Mouse (Mus musculus): Measurements from ENCODE around the gene Pgm2. TPM values are rescaled to one million over a fixed set of nuclear protein-coding genes. Genes with fewer than 3 reads are reported as not detected.

Pgm2 gene
- polyA plus RNA-seq, 1 experiment from 2014 or later, result 33.2 TPM

DNA sequence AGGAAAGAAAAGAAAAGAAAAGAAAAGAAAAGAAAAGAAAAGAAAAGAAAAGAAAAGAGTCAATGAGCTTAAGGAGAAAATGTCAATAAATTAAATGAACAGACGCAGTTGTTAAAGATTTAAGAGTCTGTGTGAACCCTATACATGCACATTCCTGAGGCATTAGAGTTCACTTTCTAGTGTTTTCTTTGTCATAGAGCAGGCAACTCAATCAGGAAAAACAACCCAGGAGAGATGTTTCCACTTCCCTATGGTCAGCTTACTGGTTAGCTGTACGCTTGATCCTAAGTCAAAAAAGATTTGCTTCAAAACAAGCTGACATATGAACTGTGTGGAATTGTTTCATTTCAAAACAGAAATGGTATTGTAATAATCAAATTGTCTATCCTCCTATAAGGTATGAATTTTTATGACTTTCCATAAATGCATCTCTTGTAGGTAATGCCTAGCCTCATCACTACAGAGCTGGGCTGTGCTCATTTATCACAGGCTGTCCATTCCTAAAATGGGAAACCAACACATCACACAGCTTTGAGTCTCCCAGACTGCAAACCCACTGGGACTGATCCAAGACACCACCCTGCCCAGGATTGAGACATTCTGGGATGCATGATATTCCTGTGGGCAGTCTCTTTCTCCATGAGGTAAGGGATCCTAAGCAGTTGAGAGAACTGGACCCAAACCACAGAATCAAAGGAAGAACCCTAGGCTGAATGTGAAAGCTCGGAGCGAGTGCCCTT lies 29.7 kb upstream of the Pgm2 start:
- no peak overlapping the region for H3K9ac ChIP-seq
- H3K27me3 ChIP-seq (replicated peaks), result no peaks in the 10 kb centered on the region
- H3K9me3 ChIP-seq, result no peaks in the 10 kb centered on the region
- H3K4me1 ChIP-seq, result no peaks in the 10 kb centered on the region
- H3K36me3 ChIP-seq, result no peaks in the 10 kb centered on the region
- ATAC-seq (ENCODE audit: insufficient read depth, low FRiP score, low read depth), result no peak
- 66% methylated on average over 4 of the region's 4 CpGs for WGBS
- H3K4me2 ChIP-seq, result no peak overlapping the region
- H3K4me3 ChIP-seq (replicated peaks), result no peak overlapping the region
- H3K27ac ChIP-seq, result no peak overlapping the region

- Histone ChIP-seq H3K4me3 (replicated peaks) (no peak overlapping the region), H3K36me3 (no peaks in the 10 kb centered on the region), H3K9me3 (no peaks in the 10 kb centered on the region), H3K9ac (no peak overlapping the region), H3K27ac (no peak overlapping the region), H3K27me3 (replicated peaks) (no peaks in the 10 kb centered on the region), H3K4me2 (no peak overlapping the region), H3K4me1 (no peaks in the 10 kb centered on the region)
- 65% methylated on average over 11 of the region's 11 CpGs for WGBS
- ATAC-seq (ENCODE audit: insufficient read depth, low FRiP score, low read depth), result no peak
Observed at GRCm38 (mm10) chr5:64063622-64064355, 29.0 kb upstream of the Pgm2 start.

DNA sequence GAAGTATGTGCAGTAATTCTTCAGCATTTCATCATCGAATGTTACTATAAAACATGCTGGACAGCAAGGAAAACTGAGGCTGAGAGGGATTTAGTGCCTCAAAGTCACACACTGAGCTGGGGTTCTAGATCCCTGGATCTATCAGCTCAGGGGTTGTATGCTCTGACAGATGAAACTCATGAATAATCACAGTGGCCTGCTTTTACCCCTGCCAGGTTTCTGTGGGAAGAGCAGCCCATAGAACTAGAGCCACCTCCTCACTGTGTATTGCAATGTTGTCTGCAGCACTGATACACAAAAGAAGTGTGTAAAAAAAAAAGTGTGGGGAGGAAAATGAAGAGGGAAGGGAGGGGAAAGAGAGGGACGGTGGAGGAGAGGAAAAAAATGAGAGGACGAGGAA lies 28.3 kb upstream of the Pgm2 start:
- Histone ChIP-seq H3K27me3 (replicated peaks) (no peaks in the 10 kb centered on the region), H3K27ac (no peak overlapping the region), H3K4me3 (replicated peaks) (no peak overlapping the region), H3K36me3 (no peaks in the 10 kb centered on the region), H3K4me1 (no peaks in the 10 kb centered on the region), H3K9me3 (no peaks in the 10 kb centered on the region), H3K9ac (no peak overlapping the region), H3K4me2 (no peak overlapping the region)
- no peak for ATAC-seq (ENCODE audit: insufficient read depth, low FRiP score, low read depth)
- 80% methylated on average over 3 of the region's 3 CpGs for WGBS

DNA sequence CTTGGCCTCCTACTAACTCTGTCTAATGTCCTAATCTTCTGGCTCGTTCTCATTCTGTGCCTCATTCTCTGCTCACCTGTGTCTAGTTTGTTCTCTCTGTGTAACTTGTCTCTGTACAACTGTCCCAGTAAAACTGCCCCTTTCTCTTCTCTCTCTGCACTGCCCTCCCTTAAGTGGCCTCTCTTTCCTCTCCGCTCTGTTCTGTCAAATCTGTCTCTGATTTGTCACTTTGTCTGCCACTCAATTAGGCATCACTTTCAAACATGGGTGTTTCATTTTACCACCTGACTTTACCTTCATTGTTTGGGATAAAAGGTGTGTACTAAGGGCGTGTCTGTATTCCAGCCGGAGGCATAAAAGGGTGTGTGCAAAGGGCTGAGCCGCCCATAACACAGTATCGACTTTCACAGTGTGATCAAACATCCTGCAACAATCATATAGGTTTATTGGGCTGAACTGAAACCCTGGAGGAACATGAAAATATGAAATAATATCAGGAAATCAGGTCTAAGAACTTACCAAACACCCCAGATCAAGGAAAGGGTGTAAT lies 27.2 kb upstream of the Pgm2 start:
- H3K4me2 ChIP-seq, result no peak overlapping the region
- H3K27me3 ChIP-seq (replicated peaks), result no peaks in the 10 kb centered on the region
- H3K36me3 ChIP-seq, result no peaks in the 10 kb centered on the region
- H3K4me1 ChIP-seq, result no peaks in the 10 kb centered on the region
- ATAC-seq (ENCODE audit: insufficient read depth, low FRiP score, low read depth), result peak; percentile 70; the same call in 1 of the 2 replicates
- no peak overlapping the region for H3K27ac ChIP-seq
- no peak overlapping the region for H3K4me3 ChIP-seq (replicated peaks)
- no peaks in the 10 kb centered on the region for H3K9me3 ChIP-seq
- 59% methylated on average over 6 of the region's 6 CpGs for WGBS
- no peak overlapping the region for H3K9ac ChIP-seq

- Histone ChIP-seq H3K4me3 (replicated peaks) (no peak overlapping the region), H3K27me3 (replicated peaks) (no peaks in the 10 kb centered on the region), H3K9me3 (no peaks in the 10 kb centered on the region), H3K4me2 (no peak overlapping the region), H3K9ac (no peak overlapping the region), H3K4me1 (no peaks in the 10 kb centered on the region), H3K27ac (no peak overlapping the region), H3K36me3 (no peaks in the 10 kb centered on the region)
- peak; percentile 28; the same call in 1 of the 2 replicates for ATAC-seq (ENCODE audit: insufficient read depth, low FRiP score, low read depth)
- WGBS, result 50% methylated on average over 2 of the region's 2 CpGs
Observed at GRCm38 (mm10) chr5:64066159-64066558, 26.6 kb upstream of the Pgm2 start.

- Histone ChIP-seq H3K4me3 (replicated peaks) (no peak overlapping the region), H3K9ac (no peak overlapping the region), H3K36me3 (no peaks in the 10 kb centered on the region), H3K27me3 (replicated peaks) (no peaks in the 10 kb centered on the region), H3K27ac (no peak overlapping the region), H3K9me3 (no peaks in the 10 kb centered on the region), H3K4me1 (no peaks in the 10 kb centered on the region), H3K4me2 (no peak overlapping the region)
- 88% methylated on average over 2 of the region's 2 CpGs for WGBS
- ATAC-seq (ENCODE audit: insufficient read depth, low FRiP score, low read depth), result no peak
Observed at GRCm38 (mm10) chr5:64067576-64067975, 25.2 kb upstream of the Pgm2 start.

GRCm38 (mm10) chr5:64070081-64070673 lies 22.6 kb upstream of the Pgm2 start:
- no peaks in the 10 kb centered on the region for H3K9me3 ChIP-seq
- H3K4me3 ChIP-seq (replicated peaks), result no peak overlapping the region
- 20% methylated on average over 4 of the region's 4 CpGs for WGBS
- H3K9ac ChIP-seq, result no peak overlapping the region
- no peaks in the 10 kb centered on the region for H3K36me3 ChIP-seq
- H3K4me2 ChIP-seq, result no peak overlapping the region
- no peaks in the 10 kb centered on the region for H3K27me3 ChIP-seq (replicated peaks)
- no peak overlapping the region for H3K27ac ChIP-seq
- no peaks in the 10 kb centered on the region for H3K4me1 ChIP-seq
- ATAC-seq (ENCODE audit: insufficient read depth, low FRiP score, low read depth), result no peak; the same call in 1 of the 2 replicates

GRCm38 (mm10) chr5:64070742-64071476 lies 21.8 kb upstream of the Pgm2 start:
- H3K4me2 ChIP-seq, result no peak overlapping the region
- no peaks in the 10 kb centered on the region for H3K4me1 ChIP-seq
- H3K36me3 ChIP-seq, result no peaks in the 10 kb centered on the region
- no peaks in the 10 kb centered on the region for H3K9me3 ChIP-seq
- H3K9ac ChIP-seq, result no peak overlapping the region
- H3K27me3 ChIP-seq (replicated peaks), result no peaks in the 10 kb centered on the region
- H3K4me3 ChIP-seq (replicated peaks), result no peak overlapping the region
- no peak for ATAC-seq (ENCODE audit: insufficient read depth, low FRiP score, low read depth)
- 56% methylated on average over 2 of the region's 2 CpGs for WGBS
- H3K27ac ChIP-seq, result no peak overlapping the region

DNA sequence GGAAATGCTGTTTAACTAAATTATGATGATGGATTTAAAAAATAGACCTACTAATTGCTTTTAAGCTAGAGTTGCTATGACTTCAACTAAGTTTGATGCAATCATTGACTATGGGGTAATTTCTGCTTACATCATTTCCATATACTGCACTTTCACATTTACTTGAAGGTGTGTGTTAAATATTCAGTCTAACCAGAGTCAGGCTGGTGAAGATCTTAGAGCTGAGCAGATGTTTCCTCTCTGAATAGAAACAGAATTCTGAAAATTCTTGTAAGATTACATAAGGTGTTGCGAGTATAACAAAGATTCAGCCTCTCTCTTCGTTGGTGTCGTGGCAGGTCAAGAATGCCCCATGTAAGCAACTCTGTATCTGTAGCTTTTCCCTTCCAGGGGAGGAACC lies 18.3 kb upstream of the Pgm2 start:
- Histone ChIP-seq H3K4me2 (no peak overlapping the region), H3K4me1 (peaks cover 3% of the 10 kb centered on the region; the same call in 1 of the 2 replicates), H3K4me3 (replicated peaks) (no peak overlapping the region), H3K27me3 (replicated peaks) (no peaks in the 10 kb centered on the region), H3K9me3 (no peaks in the 10 kb centered on the region), H3K9ac (no peak overlapping the region), H3K27ac (no peak overlapping the region), H3K36me3 (no peaks in the 10 kb centered on the region)
- ATAC-seq (ENCODE audit: insufficient read depth, low FRiP score, low read depth), result no peak
- WGBS, result 54% methylated on average over 3 of the region's 3 CpGs

DNA sequence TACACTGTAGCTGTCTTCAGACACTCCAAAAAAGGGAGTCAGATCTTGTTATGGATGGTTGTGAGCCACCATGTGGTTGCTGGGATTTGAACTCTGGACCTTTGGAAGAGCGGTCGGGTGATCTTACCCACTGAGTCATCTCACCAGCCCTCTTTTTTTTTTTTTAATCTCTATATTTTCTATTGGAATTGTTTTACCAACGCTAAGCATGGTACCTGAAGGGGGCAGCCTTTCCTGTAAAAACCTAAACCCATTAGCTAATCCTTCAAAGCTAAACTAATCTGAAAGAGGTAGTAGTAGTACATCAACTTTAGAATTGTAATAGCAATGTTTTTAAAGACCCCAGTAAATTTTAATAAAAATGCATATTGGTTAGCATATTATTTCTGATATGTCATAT lies 17.2 kb upstream of the Pgm2 start:
- no peaks in the 10 kb centered on the region for H3K9me3 ChIP-seq
- H3K36me3 ChIP-seq, result no peaks in the 10 kb centered on the region
- H3K27ac ChIP-seq, result no peak overlapping the region
- no peak overlapping the region for H3K4me3 ChIP-seq (replicated peaks)
- 53% methylated on average over 3 of the region's 3 CpGs for WGBS
- H3K4me1 ChIP-seq, result peaks cover 3% of the 10 kb centered on the region; the same call in 1 of the 2 replicates
- no peak overlapping the region for H3K4me2 ChIP-seq
- ATAC-seq (ENCODE audit: insufficient read depth, low FRiP score, low read depth), result no peak
- no peaks in the 10 kb centered on the region for H3K27me3 ChIP-seq (replicated peaks)
- H3K9ac ChIP-seq, result no peak overlapping the region

- Histone ChIP-seq H3K9ac (no peak overlapping the region), H3K4me3 (replicated peaks) (no peak overlapping the region), H3K4me1 (peaks cover 3% of the 10 kb centered on the region; the same call in 1 of the 2 replicates), H3K27ac (no peak overlapping the region), H3K4me2 (no peak overlapping the region), H3K9me3 (no peaks in the 10 kb centered on the region), H3K27me3 (replicated peaks) (no peaks in the 10 kb centered on the region), H3K36me3 (no peaks in the 10 kb centered on the region)
- ATAC-seq (ENCODE audit: insufficient read depth, low FRiP score, low read depth), result no peak
- whole genome bisulfite sequencing, result 48% methylated on average over 4 of the region's 4 CpGs
Observed at GRCm38 (mm10) chr5:64077353-64077752, 15.4 kb upstream of the Pgm2 start.

Measured in stomach, embryonic 15.5 days (tissue).